Mouse (Mus musculus): ENCODE measurements around the gene Tfrc. TPM values are rescaled to one million over a fixed set of nuclear protein-coding genes. Genes with fewer than 3 reads are reported as not detected.

Tfrc gene
- total and polyA plus RNA-seq, 2 experiments from 2014 or later, result 39.8 to 51.2 TPM

GRCm38 (mm10) chr16:32594701-32595100 lies 14.0 kb upstream of the Tfrc start:
- H3K27me3 ChIP-seq (ENCODE audit: insufficient read depth, low read length), result no peaks in the 10 kb centered on the region
- no peak overlapping the region for H3K27ac ChIP-seq (ENCODE audit: low read depth, low read length)
- no peaks in the 10 kb centered on the region for H3K9me3 ChIP-seq (ENCODE audit: low read length)
- TF ChIP-seq CTCF (IDR thresholded peaks at IDR 0.05), result no peak
- no peak overlapping the region for H3K4me3 ChIP-seq (ENCODE audit: low read depth, low read length)
- 88% methylated on average over 5 of the region's 5 CpGs for WGBS
- H3K4me1 ChIP-seq (ENCODE audit: insufficient read depth, low read length), result no peaks in the 10 kb centered on the region
- H3K4me2 ChIP-seq (ENCODE audit: low read depth, low read length, poor library complexity, severe bottlenecking), result no peak overlapping the region
- H3K36me3 ChIP-seq (ENCODE audit: insufficient read depth, low read length), result no peaks in the 10 kb centered on the region
- DNase-seq (ENCODE audit: low spot score) (no peak), ATAC-seq (ENCODE audit: low FRiP score) (no peak)
- H3K9ac ChIP-seq (replicated peaks; ENCODE audit: low read length, poor library complexity, severe bottlenecking), result no peak overlapping the region

GRCm38 (mm10) chr16:32595142-32595855 lies 13.4 kb upstream of the Tfrc start:
- no peaks in the 10 kb centered on the region for H3K9me3 ChIP-seq (ENCODE audit: low read length)
- no peaks in the 10 kb centered on the region for H3K27me3 ChIP-seq (ENCODE audit: insufficient read depth, low read length)
- 90% methylated on average over 10 of the region's 10 CpGs for WGBS
- ATAC-seq (ENCODE audit: low FRiP score) (no peak), DNase-seq (ENCODE audit: low spot score) (no peak)
- no peak for TF ChIP-seq CTCF (IDR thresholded peaks at IDR 0.05)
- no peaks in the 10 kb centered on the region for H3K36me3 ChIP-seq (ENCODE audit: insufficient read depth, low read length)
- no peaks in the 10 kb centered on the region for H3K4me1 ChIP-seq (ENCODE audit: insufficient read depth, low read length)
- no peak overlapping the region for H3K4me3 ChIP-seq (ENCODE audit: low read depth, low read length)
- no peak overlapping the region for H3K9ac ChIP-seq (replicated peaks; ENCODE audit: low read length, poor library complexity, severe bottlenecking)
- H3K4me2 ChIP-seq (ENCODE audit: low read depth, low read length, poor library complexity, severe bottlenecking), result no peak overlapping the region
- H3K27ac ChIP-seq (ENCODE audit: low read depth, low read length), result no peak overlapping the region

- H3K27ac ChIP-seq (ENCODE audit: low read depth, low read length), result no peak overlapping the region
- H3K4me2 ChIP-seq (ENCODE audit: low read depth, low read length, poor library complexity, severe bottlenecking), result no peak overlapping the region
- H3K4me1 ChIP-seq (ENCODE audit: insufficient read depth, low read length), result no peaks in the 10 kb centered on the region
- peak; percentile 41; the same call in 1 of the 2 replicates for ATAC-seq (ENCODE audit: low FRiP score)
- no peaks in the 10 kb centered on the region for H3K9me3 ChIP-seq (ENCODE audit: low read length)
- H3K27me3 ChIP-seq (ENCODE audit: insufficient read depth, low read length), result no peaks in the 10 kb centered on the region
- 0 out of 2 replicates have a peak overlapping the region, but pooled peaks have one; percentile 24 for H3K9ac ChIP-seq (replicated peaks; ENCODE audit: low read length, poor library complexity, severe bottlenecking)
- no peak for TF ChIP-seq CTCF (IDR thresholded peaks at IDR 0.05)
- DNase-seq (ENCODE audit: low spot score), result peak; percentile 91
- H3K4me3 ChIP-seq (ENCODE audit: low read depth, low read length), result no peak overlapping the region
- 21% methylated on average over 4 of the region's 4 CpGs for WGBS
- no peaks in the 10 kb centered on the region for H3K36me3 ChIP-seq (ENCODE audit: insufficient read depth, low read length)
Measured at GRCm38 (mm10) chr16:32597909-32598381, 10.8 kb upstream of the Tfrc start.

- Histone ChIP-seq H3K27me3 (ENCODE audit: insufficient read depth, low read length) (no peaks in the 10 kb centered on the region), H3K36me3 (ENCODE audit: insufficient read depth, low read length) (no peaks in the 10 kb centered on the region), H3K4me1 (ENCODE audit: insufficient read depth, low read length) (no peaks in the 10 kb centered on the region), H3K27ac (ENCODE audit: low read depth, low read length) (no peak overlapping the region), H3K9me3 (ENCODE audit: low read length) (no peaks in the 10 kb centered on the region), H3K4me3 (ENCODE audit: low read depth, low read length) (no peak overlapping the region), H3K4me2 (ENCODE audit: low read depth, low read length, poor library complexity, severe bottlenecking) (no peak overlapping the region), H3K9ac (replicated peaks; ENCODE audit: low read length, poor library complexity, severe bottlenecking) (no peak overlapping the region)
- ATAC-seq (ENCODE audit: low FRiP score), result no peak
- TF ChIP-seq CTCF (IDR thresholded peaks at IDR 0.05), result no peak
- WGBS, result 100% methylated on average over 1 of the region's 1 CpGs
- no peak for DNase-seq (ENCODE audit: low spot score)
Measured at GRCm38 (mm10) chr16:32599151-32599550, 9.6 kb upstream of the Tfrc start.

GRCm38 (mm10) chr16:32602193-32602685 lies 6.5 kb upstream of the Tfrc start:
- Histone ChIP-seq H3K4me1 (ENCODE audit: insufficient read depth, low read length) (no peaks in the 10 kb centered on the region), H3K9me3 (ENCODE audit: low read length) (no peaks in the 10 kb centered on the region), H3K9ac (replicated peaks; ENCODE audit: low read length, poor library complexity, severe bottlenecking) (no peak overlapping the region), H3K4me3 (ENCODE audit: low read depth, low read length) (no peak overlapping the region), H3K36me3 (ENCODE audit: insufficient read depth, low read length) (no peaks in the 10 kb centered on the region), H3K27ac (ENCODE audit: low read depth, low read length) (no peak overlapping the region), H3K27me3 (ENCODE audit: insufficient read depth, low read length) (no peaks in the 10 kb centered on the region), H3K4me2 (ENCODE audit: low read depth, low read length, poor library complexity, severe bottlenecking) (no peak overlapping the region)
- no peak for TF ChIP-seq CTCF (IDR thresholded peaks at IDR 0.05)
- 76% methylated on average over 3 of the region's 3 CpGs for WGBS
- ATAC-seq (ENCODE audit: low FRiP score) (no peak), DNase-seq (ENCODE audit: low spot score) (no peak)

GRCm38 (mm10) chr16:32607562-32608343 lies 967 bp upstream of the Tfrc start:
- TF ChIP-seq CTCF (IDR thresholded peaks at IDR 0.05), result no peak
- Histone ChIP-seq H3K4me2 (ENCODE audit: low read depth, low read length, poor library complexity, severe bottlenecking) (peak overlapping the region; percentile 59), H3K4me1 (ENCODE audit: insufficient read depth, low read length) (peaks cover 7% of the 10 kb centered on the region; the same call in 1 of the 2 replicates), H3K36me3 (ENCODE audit: insufficient read depth, low read length) (no peaks in the 10 kb centered on the region), H3K9me3 (ENCODE audit: low read length) (no peaks in the 10 kb centered on the region), H3K4me3 (ENCODE audit: low read depth, low read length) (no peak overlapping the region), H3K9ac (replicated peaks; ENCODE audit: low read length, poor library complexity, severe bottlenecking) (no peak overlapping the region), H3K27ac (ENCODE audit: low read depth, low read length) (no peak overlapping the region), H3K27me3 (ENCODE audit: insufficient read depth, low read length) (no peaks in the 10 kb centered on the region)
- DNase-seq (ENCODE audit: low spot score) (no peak), ATAC-seq (ENCODE audit: low FRiP score) (no peak)
- 56% methylated on average over 7 of the region's 7 CpGs for WGBS

Measured in midbrain, postnatal 0 days (tissue).